Mouse (Mus musculus) hindbrain, embryonic 11.5 days (tissue): ENCODE data around the gene Gm44502. TPM values are rescaled to one million over a fixed set of nuclear protein-coding genes. Genes with fewer than 3 reads are reported as not detected.

Experiments
- ATAC-seq: fragments of 200-750 bp; cut with Nextera tagmentation; 2 replicates; pipeline ENCODE4 v1.8.0; 2017; ENCODE audit warnings: mild to moderate bottlenecking, moderate TSS enrichment, moderate library complexity; ENCODE audit not compliant: low FRiP score
- DNase-seq: peaks from one replicate; pipeline ENCODE4 v3.0.0-alpha.2; 2015; ENCODE audit warnings: low spot score
- H3K27ac ChIP-seq: fragments of 300-500 bp; sonication (generic); 2 replicates; pipeline ENCODE4 v1.5.1; 2014; ENCODE audit warnings: mild to moderate bottlenecking, low read depth, low read length
- H3K27me3 ChIP-seq: fragments of 300-500 bp; sonication (generic); 2 replicates; pipeline ENCODE4 v1.6.1; 2014; ENCODE audit warnings: mild to moderate bottlenecking, low read length, moderate library complexity, mixed read lengths; ENCODE audit not compliant: control insufficient read depth, insufficient read depth
- H3K36me3 ChIP-seq: fragments of 300-500 bp; sonication (generic); 2 replicates; pipeline ENCODE4 v1.6.1; 2014; ENCODE audit warnings: mild to moderate bottlenecking, low read length, moderate library complexity, mixed read lengths; ENCODE audit not compliant: control insufficient read depth, insufficient read depth
- H3K4me1 ChIP-seq: fragments of 300-500 bp; sonication (generic); replicated peaks from 2 replicates; pipeline ENCODE4 v1.6.1; 2014; ENCODE audit warnings: low read length, mixed read lengths; ENCODE audit not compliant: control insufficient read depth, insufficient read depth
- H3K4me2 ChIP-seq: fragments of 300-500 bp; sonication (generic); replicated peaks from 2 replicates; pipeline ENCODE4 v1.6.1; 2014; ENCODE audit warnings: mild to moderate bottlenecking, low read depth, low read length
- H3K4me3 ChIP-seq: fragments of 300-500 bp; sonication (generic); 2 replicates; pipeline ENCODE4 v1.5.1; 2014; ENCODE audit warnings: low read depth, low read length
- H3K9ac ChIP-seq: fragments of 300-500 bp; sonication (generic); 2 replicates; pipeline ENCODE4 v1.6.1; 2014; ENCODE audit warnings: low read depth, low read length
- H3K9me3 ChIP-seq: fragments of 300-500 bp; sonication (generic); 2 replicates; pipeline ENCODE4 v1.6.1; 2016; ENCODE audit warnings: low read length; ENCODE audit not compliant: control insufficient read depth
- WGBS: fragments of 180-500 bp; shearing (Covaris S2); extraction: QIAGEN DNeasy Blood & Tissue Kit; methylation state at CpG from one replicate; pipeline ENCODE4 v1.1.7; 2014; 5-methylcytosine and 5-hydroxymethylcytosine counted together
- polyA plus RNA-seq: library from polyadenylated mRNA; unstranded; fragments of >200 nt; fragmentation: Nextera tagmentation; extraction: Ambion mirVana; gene quantifications from 2 replicates; pipeline ENCODE4 v1.2.1, GENCODE M21; 2014

Gm44502 gene
- polyA plus RNA-seq, 1 experiment from 2014 or later, result not detected

- Histone ChIP-seq H3K9ac (no peak within 1 kb of the TSS), H3K4me1 (no peaks in the 10 kb centered on the region; the same call in 1 of the 2 replicates), H3K4me3 (no peak within 1 kb of the TSS), H3K27me3 (no peaks in the 10 kb centered on the region), H3K4me2 (no peak within 1 kb of the TSS), H3K36me3 (peaks cover 7% of the 10 kb centered on the region; the same call in 1 of the 2 replicates), H3K9me3 (no peaks in the 10 kb centered on the region), H3K27ac (no peak within 1 kb of the TSS)
- WGBS, result 23% methylated on average over 6 of the region's 6 CpGs
- DNase-seq (no peak), ATAC-seq (no peak)
Observed at GRCm38 (mm10) chr15:89425711-89426121, 3.8 kb downstream of the Gm44502 start, which contains the start of gene Cpt1b. Cpt1b (minus strand) TSS chr15:89425863.

GRCm38 (mm10) chr15:89424621-89425020 is 4.9 kb downstream of the Gm44502 start:
- ATAC-seq, result no peak
- H3K4me1 ChIP-seq, result no peaks in the 10 kb centered on the region
- H3K9ac ChIP-seq, result no peak overlapping the region
- WGBS, result 78% methylated on average over 8 of the region's 8 CpGs
- DNase-seq, result no peak
- no peaks in the 10 kb centered on the region for H3K9me3 ChIP-seq
- H3K27ac ChIP-seq, result no peak overlapping the region
- H3K4me3 ChIP-seq, result no peak overlapping the region
- peaks cover 8% of the 10 kb centered on the region; the same call in 1 of the 2 replicates for H3K36me3 ChIP-seq
- no peak overlapping the region for H3K4me2 ChIP-seq
- no peaks in the 10 kb centered on the region for H3K27me3 ChIP-seq

- no peak overlapping the region for H3K9ac ChIP-seq
- no peak overlapping the region for H3K4me2 ChIP-seq
- H3K9me3 ChIP-seq, result no peaks in the 10 kb centered on the region
- H3K27ac ChIP-seq, result no peak overlapping the region
- no peaks in the 10 kb centered on the region for H3K27me3 ChIP-seq
- DNase-seq (no peak), ATAC-seq (no peak)
- H3K36me3 ChIP-seq, result peaks cover 5% of the 10 kb centered on the region; the same call in 1 of the 2 replicates
- no peak overlapping the region for H3K4me3 ChIP-seq
- WGBS, result 94% methylated on average over 9 of the region's 9 CpGs
- H3K4me1 ChIP-seq, result no peaks in the 10 kb centered on the region
Observed at GRCm38 (mm10) chr15:89421938-89422337, 7.6 kb downstream of the Gm44502 start.

GRCm38 (mm10) chr15:89415282-89415681 is 14.2 kb downstream of the Gm44502 start:
- no peak for ATAC-seq
- no peak overlapping the region for H3K9ac ChIP-seq

GRCm38 (mm10) chr15:89410118-89410517 is 19.4 kb downstream of the Gm44502 start, which contains the start of gene Syce3:
Syce3 (minus strand) TSS chr15:89410503.
- Histone ChIP-seq H3K4me3 (no peak within 1 kb of the TSS), H3K4me1 (no peaks in the 10 kb centered on the region), H3K9ac (no peak within 1 kb of the TSS), H3K4me2 (no peak within 1 kb of the TSS), H3K36me3 (no peaks in the 10 kb centered on the region), H3K27me3 (no peaks in the 10 kb centered on the region), H3K27ac (no peak within 1 kb of the TSS), H3K9me3 (no peaks in the 10 kb centered on the region; the same call in 1 of the 2 replicates)
- ATAC-seq, result no peak
- 82% methylated on average over 22 of the region's 24 CpGs for WGBS
- DNase-seq, result no peak

More at GRCm38 (mm10) chr15:89415282-89415681, 14.2 kb downstream of the Gm44502 start:
- 86% methylated on average over 8 of the region's 8 CpGs for WGBS
- no peaks in the 10 kb centered on the region for H3K9me3 ChIP-seq
- H3K4me3 ChIP-seq, result no peak overlapping the region
- H3K4me1 ChIP-seq, result no peaks in the 10 kb centered on the region
- H3K27me3 ChIP-seq, result no peaks in the 10 kb centered on the region
- H3K27ac ChIP-seq, result no peak overlapping the region
- no peaks in the 10 kb centered on the region for H3K36me3 ChIP-seq
- no peak overlapping the region for H3K4me2 ChIP-seq
- DNase-seq, result no peak

GRCm38 (mm10) chr15:89406691-89407090 is 22.8 kb downstream of the Gm44502 start:
- H3K4me2 ChIP-seq, result no peak overlapping the region
- H3K36me3 ChIP-seq, result no peaks in the 10 kb centered on the region
- no peaks in the 10 kb centered on the region for H3K27me3 ChIP-seq
- H3K9me3 ChIP-seq, result no peaks in the 10 kb centered on the region; the same call in 1 of the 2 replicates
- H3K4me3 ChIP-seq, result no peak overlapping the region
- H3K4me1 ChIP-seq, result no peaks in the 10 kb centered on the region
- no peak for ATAC-seq
- no peak overlapping the region for H3K9ac ChIP-seq
- no peak for DNase-seq
- no peak overlapping the region for H3K27ac ChIP-seq

GRCm38 (mm10) chr15:89404831-89405623 is 24.5 kb downstream of the Gm44502 start:
- Histone ChIP-seq H3K4me2 (no peak overlapping the region), H3K9me3 (no peaks in the 10 kb centered on the region; the same call in 1 of the 2 replicates), H3K36me3 (no peaks in the 10 kb centered on the region), H3K27ac (no peak overlapping the region), H3K27me3 (no peaks in the 10 kb centered on the region), H3K4me3 (no peak overlapping the region), H3K4me1 (no peaks in the 10 kb centered on the region), H3K9ac (no peak overlapping the region)
- DNase-seq, result no peak
- ATAC-seq, result no peak
- 92% methylated on average over 10 of the region's 10 CpGs for WGBS

- Histone ChIP-seq H3K27me3 (no peaks in the 10 kb centered on the region), H3K4me2 (no peak overlapping the region), H3K27ac (no peak overlapping the region), H3K9ac (no peak overlapping the region), H3K4me1 (no peaks in the 10 kb centered on the region), H3K4me3 (no peak overlapping the region), H3K36me3 (no peaks in the 10 kb centered on the region), H3K9me3 (no peaks in the 10 kb centered on the region; the same call in 1 of the 2 replicates)
- DNase-seq (no peak), ATAC-seq (no peak)
- 92% methylated on average over 1 of the region's 1 CpGs for WGBS
Observed at GRCm38 (mm10) chr15:89402471-89402870, 27.0 kb downstream of the Gm44502 start.

GRCm38 (mm10) chr15:89399716-89400115 is 29.8 kb downstream of the Gm44502 start:
- no peak for ATAC-seq
- 75% methylated on average over 1 of the region's 1 CpGs for WGBS
- H3K27ac ChIP-seq, result no peak overlapping the region

More at GRCm38 (mm10) chr15:89399716-89400115, 29.8 kb downstream of the Gm44502 start:
- no peak overlapping the region for H3K9ac ChIP-seq
- no peaks in the 10 kb centered on the region for H3K4me1 ChIP-seq
- no peak overlapping the region for H3K4me3 ChIP-seq
- no peaks in the 10 kb centered on the region for H3K27me3 ChIP-seq
- no peak for DNase-seq
- no peak overlapping the region for H3K4me2 ChIP-seq
- no peaks in the 10 kb centered on the region for H3K9me3 ChIP-seq
- no peaks in the 10 kb centered on the region for H3K36me3 ChIP-seq
